Mouse (Mus musculus): ENCODE data around the gene Armc12. TPM values are rescaled to one million over a fixed set of nuclear protein-coding genes. Genes with fewer than 3 reads are reported as not detected.

Armc12 gene
- total RNA-seq (2021): not detected
- long read RNA-seq: 0 reads

GRCm38 (mm10) chr17:28530506-28530905, at the start of gene Armc12:
Armc12 (plus strand) TSS chr17:28530806.
- no peak for DNase-seq (ENCODE audit: low spot score in 2 of 2)

GRCm38 (mm10) chr17:28484704-28485445, 45.7 kb upstream of the Armc12 start:
- peak in 1 of 2 experiments; percentile 44 for DNase-seq (ENCODE audit: low spot score in 2 of 2)

- DNase-seq (ENCODE audit: low spot score in 2 of 2): peak in 1 of 2 experiments; percentile 33
These were observed 45.1 kb upstream of the Armc12 start for GRCm38 (mm10) chr17:28485446-28485948.

- DNase-seq (ENCODE audit: low spot score in 2 of 2): peak; percentile 94 to 98
These were observed 44.6 kb upstream of the Armc12 start for GRCm38 (mm10) chr17:28485977-28486400.

- DNase-seq (ENCODE audit: low spot score in 2 of 2): peak in 1 of 2 experiments; percentile 31
These were observed 43.9 kb upstream of the Armc12 start for GRCm38 (mm10) chr17:28486720-28487119.

GRCm38 (mm10) chr17:28487584-28488257, 42.9 kb upstream of the Armc12 start:
- peak in 1 of 2 experiments; percentile 33 for DNase-seq (ENCODE audit: low spot score in 2 of 2)

- no peak for DNase-seq (ENCODE audit: low spot score in 2 of 2)
These were observed 42.2 kb upstream of the Armc12 start for GRCm38 (mm10) chr17:28488258-28489013.

- no peak for DNase-seq (ENCODE audit: low spot score in 2 of 2)
These were observed 39.4 kb upstream of the Armc12 start for GRCm38 (mm10) chr17:28491035-28491770.

GRCm38 (mm10) chr17:28495832-28496231, 34.8 kb upstream of the Armc12 start:
- DNase-seq (ENCODE audit: low spot score in 2 of 2): no peak

GRCm38 (mm10) chr17:28499190-28499589, 31.4 kb upstream of the Armc12 start:
- no peak for DNase-seq (ENCODE audit: low spot score in 2 of 2)

GRCm38 (mm10) chr17:28500465-28500864, 30.1 kb upstream of the Armc12 start:
- DNase-seq (ENCODE audit: low spot score in 2 of 2): no peak

- no peak for DNase-seq (ENCODE audit: low spot score in 2 of 2)
These were observed 28.3 kb upstream of the Armc12 start for GRCm38 (mm10) chr17:28502196-28502821.

- no peak for DNase-seq (ENCODE audit: low spot score in 2 of 2)
These were observed 26.4 kb upstream of the Armc12 start for GRCm38 (mm10) chr17:28504182-28504581.

- no peak for DNase-seq (ENCODE audit: low spot score in 2 of 2)
These were observed 25.0 kb upstream of the Armc12 start for GRCm38 (mm10) chr17:28505591-28505990.

GRCm38 (mm10) chr17:28506895-28507294, 23.7 kb upstream of the Armc12 start:
- DNase-seq (ENCODE audit: low spot score in 2 of 2): no peak

GRCm38 (mm10) chr17:28507496-28507895, 23.1 kb upstream of the Armc12 start:
- no peak for DNase-seq (ENCODE audit: low spot score in 2 of 2)

- DNase-seq (ENCODE audit: low spot score in 2 of 2): no peak
These were observed 19.9 kb upstream of the Armc12 start for GRCm38 (mm10) chr17:28510445-28511342.

- no peak for DNase-seq (ENCODE audit: low spot score in 2 of 2)
These were observed 18.7 kb upstream of the Armc12 start for GRCm38 (mm10) chr17:28511616-28512541.
